Mouse (Mus musculus) heart, adult 2 months (tissue): ENCODE measurements around the gene Gm1673. TPM values are rescaled to one million over a fixed set of nuclear protein-coding genes. Genes with fewer than 3 reads are reported as not detected.
A peak's percentile ranks its signal among the peaks of the same experiment; 100 is the strongest.

Source experiments
- DNase-seq, 2 experiments: peaks; one replicate each; pipeline ENCODE4 v3.0.0; 2021
- H3K27ac ChIP-seq: fragments of 200-600 bp; 2 replicates; pipeline ENCODE4 v1.8.1; 2022
- H3K27me3 ChIP-seq: fragments of 200-500 bp; 2 replicates; pipeline ENCODE4 v1.6.1; 2012; ENCODE audit warnings: mild to moderate bottlenecking, low read length, inconsistent platforms, mixed read lengths; ENCODE audit not compliant: control insufficient read depth, insufficient read depth
- H3K36me3 ChIP-seq: fragments of 200-500 bp; 2 replicates; pipeline ENCODE4 v1.6.1; 2012; ENCODE audit warnings: low read length, inconsistent platforms; ENCODE audit not compliant: control insufficient read depth, insufficient read depth
- H3K4me1 ChIP-seq: fragments of 200-500 bp; 2 replicates; pipeline ENCODE4 v1.6.1; 2011; ENCODE audit warnings: low read length; ENCODE audit not compliant: control insufficient read depth, insufficient read depth
- H3K4me3 ChIP-seq: fragments of 200-600 bp; 2 replicates; pipeline ENCODE4 v1.8.1; 2022
- H3K79me2 ChIP-seq: fragments of 200-500 bp; replicated peaks from 2 replicates; pipeline ENCODE4 v1.6.1; 2012; ENCODE audit warnings: mild to moderate bottlenecking, inconsistent platforms, low read length, moderate library complexity, mixed read lengths; ENCODE audit not compliant: control insufficient read depth, insufficient read depth
- H3K9ac ChIP-seq: fragments of 200-500 bp; 2 replicates; pipeline ENCODE4 v1.6.1; 2012; ENCODE audit warnings: low read depth, mild to moderate bottlenecking, control low read depth, inconsistent platforms, low read length, mixed read lengths
- CTCF ChIP-seq: fragments of 200-600 bp; IDR thresholded peaks from 2 replicates; pipeline ENCODE4 v1.8.1; 2022; ENCODE audit warnings: antibody characterized with exemption, mild to moderate bottlenecking, moderate library complexity
- EP300 ChIP-seq: fragments of 200-500 bp; IDR thresholded peaks from 2 replicates; pipeline ENCODE4 v1.6.1; 2011; ENCODE audit warnings: low read depth, low read length, control low read depth; ENCODE audit not compliant: insufficient read depth
- POLR2A ChIP-seq: fragments of 200-500 bp; IDR thresholded peaks from 2 replicates; pipeline ENCODE4 v1.6.1; 2011; ENCODE audit warnings: mild to moderate bottlenecking, low read depth, low read length, control low read depth; ENCODE audit not compliant: insufficient read depth
- WGBS: fragments of 180-500 bp; shearing (Covaris S2); methylation state at CpG from one replicate; pipeline ENCODE4 v1.1.7; 2018; 5-methylcytosine and 5-hydroxymethylcytosine counted together
- intact Hi-C: fragments of 180-260 bp; cut with DNase I; formaldehyde crosslinking; loops from one replicate; pipeline ENCODE4 v1.15.1; 2025
- polyA plus RNA-seq: library from polyadenylated mRNA; depleted of rRNA; stranded (reverse); fragments of >200 nt; gene quantifications from 2 replicates; pipeline ENCODE4 v1.2.3, GENCODE M21; 2012
- total RNA-seq, 2 experiments: library from RNA; stranded (reverse); gene quantifications; 2 replicates each; pipeline ENCODE4 v1.2.3; 2021

Gene Gm1673
- total and polyA plus RNA-seq, 3 experiments: 2.2 to 7.6 (median 2.6) TPM

GRCm38 (mm10) chr5:33959382-33959781 lies 23.9 kb upstream of the Gm1673 start:
- 31% methylated on average over 4 of the region's 4 CpGs for WGBS
- H3K79me2 ChIP-seq: no peaks in the 10 kb centered on the region
- no peaks in the 10 kb centered on the region for H3K36me3 ChIP-seq
- no peak overlapping the region for H3K4me3 ChIP-seq
- H3K4me1 ChIP-seq: peaks cover 4% of the 10 kb centered on the region
- H3K9ac ChIP-seq: no peak overlapping the region
- peak overlapping the region; percentile 11; the same call in 1 of the 2 replicates for H3K27ac ChIP-seq
- no peak for DNase-seq
- no peaks in the 10 kb centered on the region for H3K27me3 ChIP-seq
- TF ChIP-seq POLR2A (no peak), CTCF (no peak), EP300 (no peak)
- intact Hi-C loops: loop anchor here (10.0 kb wide), 1 partner anchor 105 kb away; no protein-coding TSS in a partner anchor

- intact Hi-C loops: no loop called here
- Histone ChIP-seq H3K4me3 (no peak overlapping the region), H3K36me3 (no peaks in the 10 kb centered on the region), H3K27me3 (no peaks in the 10 kb centered on the region), H3K4me1 (no peaks in the 10 kb centered on the region), H3K27ac (no peak overlapping the region), H3K9ac (no peak overlapping the region), H3K79me2 (no peaks in the 10 kb centered on the region)
- TF ChIP-seq CTCF (no peak), POLR2A (no peak), EP300 (no peak)
- 60% methylated on average over 2 of the region's 2 CpGs for WGBS
- no peak for DNase-seq
These were observed 8.5 kb upstream of the Gm1673 start for GRCm38 (mm10) chr5:33974736-33975135.

GRCm38 (mm10) chr5:33976267-33976666 lies 7.0 kb upstream of the Gm1673 start:
- H3K27me3 ChIP-seq: no peaks in the 10 kb centered on the region
- no peak overlapping the region for H3K27ac ChIP-seq
- no peak overlapping the region for H3K4me3 ChIP-seq
- no peaks in the 10 kb centered on the region for H3K36me3 ChIP-seq
- H3K4me1 ChIP-seq: no peaks in the 10 kb centered on the region
- intact Hi-C loops: no loop called here
- no peak for DNase-seq
- TF ChIP-seq EP300 (no peak), POLR2A (no peak), CTCF (no peak)
- WGBS: 29% methylated on average over 3 of the region's 3 CpGs
- H3K79me2 ChIP-seq: no peaks in the 10 kb centered on the region
- no peak overlapping the region for H3K9ac ChIP-seq

- H3K27me3 ChIP-seq: no peaks in the 10 kb centered on the region
- peak overlapping the region; percentile 77 for H3K4me3 ChIP-seq
- no peak overlapping the region for H3K27ac ChIP-seq
- H3K79me2 ChIP-seq: no peaks in the 10 kb centered on the region
- TF ChIP-seq POLR2A: no peak
- no peak for TF ChIP-seq EP300
- no peak for TF ChIP-seq CTCF
- 11% methylated on average over 26 of the region's 26 CpGs for WGBS
- intact Hi-C loops: no loop called here
- H3K4me1 ChIP-seq: no peaks in the 10 kb centered on the region
- H3K36me3 ChIP-seq: no peaks in the 10 kb centered on the region
- DNase-seq: no peak
- H3K9ac ChIP-seq: peak overlapping the region; percentile 60
These were observed 438 bp upstream of the Gm1673 start for GRCm38 (mm10) chr5:33982731-33983259.

GRCm38 (mm10) chr5:33994671-33995625 lies 11.7 kb downstream of the Gm1673 start:
- Histone ChIP-seq H3K4me1 (no peaks in the 10 kb centered on the region), H3K27me3 (peaks cover 16% of the 10 kb centered on the region), H3K4me3 (no peak overlapping the region), H3K9ac (no peak overlapping the region), H3K27ac (no peak overlapping the region), H3K79me2 (no peaks in the 10 kb centered on the region), H3K36me3 (no peaks in the 10 kb centered on the region)
- 45% methylated on average over 28 of the region's 28 CpGs for WGBS
- intact Hi-C loops: no loop called here
- peak; percentile 37 to 43 for DNase-seq
- TF ChIP-seq CTCF (peak; percentile 58), EP300 (no peak), POLR2A (no peak)
